Mouse (Mus musculus) layer of hippocampus, adult 8-10 months (tissue): ENCODE results near the gene Tent5c. TPM values are rescaled to one million over a fixed set of nuclear protein-coding genes. Genes with fewer than 3 reads are reported as not detected.

Experiments
- DNase-seq, 2 experiments: peaks; one replicate each; pipeline ENCODE4 v3.0.0; 2022; ENCODE audit warnings: low spot score in 2 of 2
- total RNA-seq, 4 experiments: library from RNA; stranded (reverse); gene quantifications; 2 replicates each; pipeline ENCODE4 v1.2.4; 2022

Tent5c gene
- total RNA-seq, 4 experiments from 2014 or later = 2.1 to 18.9 (median 9.0) TPM

GRCm38 (mm10) chr3:100402656-100403055 lies 86.5 kb downstream of the Tent5c start:
- no peak for DNase-seq

Other genes starting within 250 kb of the Tent5c start
- 100 to 1,000 TPM; 112 to 121 (median 116) TPM for gene Man1a2, start 196.2 kb upstream of the Tent5c start, total RNA-seq